Mouse (Mus musculus) layer of hippocampus, adult 2 months (tissue): ENCODE measurements around the gene Shisa4. TPM values are rescaled to one million over a fixed set of nuclear protein-coding genes. Genes with fewer than 3 reads are reported as not detected.
A peak's percentile ranks its signal among the peaks of the same experiment; 100 is the strongest.

ENCODE experiments used
- DNase-seq, 2 experiments: peaks; one replicate each; pipeline ENCODE4 v3.0.0; 2022; ENCODE audit warnings: low spot score in 2 of 2
- H3K27ac ChIP-seq: fragments of 200-600 bp; 2 replicates; pipeline ENCODE4 v1.8.1; 2022
- H3K4me3 ChIP-seq: fragments of 200-600 bp; 2 replicates; pipeline ENCODE4 v1.8.1; 2022; ENCODE audit warnings: mild to moderate bottlenecking
- CTCF ChIP-seq: fragments of 200-600 bp; conservative IDR thresholded peaks from 2 replicates; pipeline ENCODE4 v1.8.1; 2022; ENCODE audit warnings: antibody characterized with exemption, mild to moderate bottlenecking, moderate library complexity
- total RNA-seq, 2 experiments: library from RNA; stranded (reverse); gene quantifications; 2 replicates each; pipeline ENCODE4 v1.2.3; 2021

Gene Shisa4
- total RNA-seq, 2 experiments from 2014 or later = 121 TPM

GRCm38 (mm10) chr1:135380071-135380991 is 5.3 kb upstream of the Shisa4 start:
- Histone ChIP-seq H3K27ac (peak overlapping the region; percentile 89), H3K4me3 (no peak overlapping the region)
- peak; percentile 59 to 77 for DNase-seq
- TF ChIP-seq CTCF = no peak

GRCm38 (mm10) chr1:135379048-135379447 is 4.0 kb upstream of the Shisa4 start:
- no peak for TF ChIP-seq CTCF
- Histone ChIP-seq H3K27ac (peak overlapping the region; percentile 89), H3K4me3 (no peak overlapping the region)
- DNase-seq = no peak

DNA sequence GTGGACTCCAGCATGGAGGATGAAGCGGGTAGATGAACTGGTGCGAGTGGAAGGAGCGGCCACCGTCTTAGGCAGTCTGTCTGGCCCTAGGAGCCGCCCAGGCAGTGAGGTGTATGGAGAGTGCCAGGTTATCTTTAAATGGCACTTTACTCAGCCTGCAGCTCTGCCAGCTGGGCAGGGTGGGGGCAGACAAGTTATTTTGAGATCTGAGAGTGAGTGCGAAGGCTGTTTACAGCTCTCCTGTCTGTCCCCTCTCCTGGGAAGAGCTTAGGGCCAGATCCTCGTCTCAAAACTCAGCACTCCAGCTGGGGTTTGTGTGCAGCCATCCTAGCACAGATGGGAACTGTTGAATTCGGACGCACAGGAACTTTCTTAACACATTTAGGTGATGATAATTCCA is 3.5 kb upstream of the Shisa4 start:
- no peak for TF ChIP-seq CTCF
- no peak overlapping the region for H3K4me3 ChIP-seq
- DNase-seq = peak in 1 of 2 experiments; percentile 40
- H3K27ac ChIP-seq = peak overlapping the region; percentile 89

GRCm38 (mm10) chr1:135374175-135374867 is 716 bp downstream of the Shisa4 start:
- no peak for TF ChIP-seq CTCF
- Histone ChIP-seq H3K4me3 (peak overlapping the region; percentile 72), H3K27ac (peak overlapping the region; percentile 98)
- DNase-seq = no peak

GRCm38 (mm10) chr1:135373171-135373677 is 1.8 kb downstream of the Shisa4 start:
- Histone ChIP-seq H3K27ac (peak overlapping the region; percentile 98), H3K4me3 (peak overlapping the region; percentile 72)
- TF ChIP-seq CTCF = no peak
- DNase-seq = no peak

DNA sequence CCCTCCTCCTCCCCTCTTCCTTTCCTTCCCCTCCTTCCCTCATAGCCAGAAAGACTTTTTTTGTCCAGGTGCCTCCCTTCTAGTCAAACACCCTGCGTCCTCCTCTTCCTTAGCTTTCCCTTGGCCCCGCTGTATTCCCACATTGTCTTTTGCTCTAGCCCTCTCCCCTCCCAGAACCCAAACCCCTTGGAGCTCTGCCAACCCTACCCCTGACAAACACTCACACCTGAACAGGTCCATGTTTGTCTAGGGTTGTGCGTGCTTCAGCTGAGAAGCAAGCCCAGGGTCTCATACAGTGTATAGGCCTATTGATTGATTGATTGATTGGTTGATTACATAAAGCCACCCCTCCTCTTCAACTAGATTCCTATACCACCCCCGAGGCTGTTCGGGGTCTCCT is 5.6 kb downstream of the Shisa4 start:
- Histone ChIP-seq H3K4me3 (no peak overlapping the region), H3K27ac (peak overlapping the region; percentile 97)
- no peak for TF ChIP-seq CTCF
- no peak for DNase-seq

DNA sequence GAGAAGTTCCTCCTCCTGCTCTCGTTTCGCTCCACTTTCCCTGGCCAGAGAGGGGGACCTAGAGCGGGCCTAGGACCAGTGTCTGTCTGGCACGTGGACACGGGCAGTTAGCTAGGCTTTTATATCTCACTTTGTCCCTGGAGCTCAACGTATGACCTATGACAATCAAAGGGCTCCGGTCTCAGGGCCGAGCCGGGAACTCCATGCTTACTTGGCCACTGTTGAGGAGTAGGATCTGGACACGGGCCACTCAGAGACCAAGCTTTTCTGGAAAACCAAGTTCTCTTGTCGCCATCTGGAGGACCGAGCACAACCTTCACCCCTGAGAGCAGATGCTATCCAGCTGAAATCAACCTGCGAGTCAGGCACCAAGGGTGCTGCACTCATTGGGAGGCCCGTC is 6.1 kb downstream of the Shisa4 start:
- no peak for DNase-seq
- TF ChIP-seq CTCF = peak; percentile 66
- H3K4me3 ChIP-seq = peak overlapping the region; percentile 75
- H3K27ac ChIP-seq = peak overlapping the region; percentile 97

DNA sequence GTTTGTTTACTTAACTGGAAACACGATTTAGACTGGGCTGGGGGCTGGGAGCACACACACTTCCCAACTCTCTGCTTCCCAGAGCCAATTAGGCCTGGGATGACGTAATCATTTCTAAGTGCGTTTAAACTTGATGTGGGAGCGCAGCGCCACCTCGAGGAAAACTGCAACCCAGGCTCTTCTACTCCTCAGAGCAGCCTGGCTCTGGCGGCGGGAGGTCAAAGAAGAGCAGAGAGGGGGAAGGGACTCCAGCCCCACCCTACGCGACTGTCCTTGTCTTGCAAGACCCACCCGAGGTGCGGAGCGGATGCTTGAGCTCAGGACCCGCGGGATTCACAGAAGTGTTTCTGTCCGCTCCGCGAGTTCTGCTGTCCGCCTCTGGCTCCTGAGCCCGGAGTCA is 6.8 kb downstream of the Shisa4 start:
- Histone ChIP-seq H3K4me3 (peak overlapping the region; percentile 75), H3K27ac (peak overlapping the region; percentile 97)
- TF ChIP-seq CTCF = peak; percentile 96
- DNase-seq = peak; percentile 92

GRCm38 (mm10) chr1:135367595-135367994 is 7.4 kb downstream of the Shisa4 start:
- no peak for DNase-seq
- H3K27ac ChIP-seq = peak overlapping the region; percentile 97; the same call in 1 of the 2 replicates
- no peak for TF ChIP-seq CTCF
- no peak overlapping the region for H3K4me3 ChIP-seq

DNA sequence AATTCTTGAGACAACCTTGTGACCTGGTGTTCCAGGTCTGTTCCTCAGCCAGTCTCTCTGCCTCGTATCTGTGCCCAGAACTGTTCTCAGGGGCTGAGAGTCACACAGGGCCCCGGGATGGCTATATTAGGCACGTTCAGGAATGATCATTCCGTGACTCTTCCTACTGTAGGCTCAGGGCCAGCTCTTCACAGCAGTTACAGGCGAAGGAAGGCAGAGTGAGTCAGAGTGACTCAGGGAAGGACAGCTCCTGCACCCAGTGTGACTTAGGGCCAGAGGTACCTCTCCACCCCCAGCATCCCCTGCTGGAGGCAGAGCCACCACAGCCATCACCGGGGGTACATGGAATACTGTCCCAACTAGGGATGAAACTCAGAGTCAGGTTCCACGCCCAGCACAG is 8.0 kb downstream of the Shisa4 start:
- no peak overlapping the region for H3K27ac ChIP-seq
- no peak for TF ChIP-seq CTCF

DNA sequence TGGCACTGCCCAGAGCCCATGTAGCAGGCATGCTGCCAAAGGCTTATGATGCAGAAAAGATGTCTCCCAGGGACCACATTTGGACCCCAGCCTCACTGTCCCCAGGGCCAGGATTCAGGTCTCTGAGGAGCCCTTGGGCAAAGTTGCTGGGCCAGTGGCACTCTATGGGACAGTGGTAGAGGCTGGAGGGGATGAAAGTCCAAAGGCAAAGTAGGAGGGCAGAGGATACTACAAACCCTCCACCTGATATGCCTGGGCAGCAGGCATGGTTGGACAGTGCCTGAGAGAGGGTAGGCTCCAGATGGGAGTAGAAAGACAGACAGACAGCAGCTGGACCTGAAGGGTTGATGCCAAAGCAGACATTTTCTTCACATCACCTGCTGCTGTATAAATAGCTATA is 8.7 kb downstream of the Shisa4 start:
- no peak for TF ChIP-seq CTCF
- H3K4me3 ChIP-seq = no peak overlapping the region
- DNase-seq = no peak
- H3K27ac ChIP-seq = no peak overlapping the region

More for the DNA sequence above, 8.0 kb downstream of the Shisa4 start:
- no peak overlapping the region for H3K4me3 ChIP-seq
- DNase-seq = no peak

- TF ChIP-seq CTCF = no peak
- Histone ChIP-seq H3K4me3 (no peak overlapping the region), H3K27ac (no peak overlapping the region)
- DNase-seq = no peak
Measured at GRCm38 (mm10) chr1:135363446-135363845, 11.6 kb downstream of the Shisa4 start.

DNA sequence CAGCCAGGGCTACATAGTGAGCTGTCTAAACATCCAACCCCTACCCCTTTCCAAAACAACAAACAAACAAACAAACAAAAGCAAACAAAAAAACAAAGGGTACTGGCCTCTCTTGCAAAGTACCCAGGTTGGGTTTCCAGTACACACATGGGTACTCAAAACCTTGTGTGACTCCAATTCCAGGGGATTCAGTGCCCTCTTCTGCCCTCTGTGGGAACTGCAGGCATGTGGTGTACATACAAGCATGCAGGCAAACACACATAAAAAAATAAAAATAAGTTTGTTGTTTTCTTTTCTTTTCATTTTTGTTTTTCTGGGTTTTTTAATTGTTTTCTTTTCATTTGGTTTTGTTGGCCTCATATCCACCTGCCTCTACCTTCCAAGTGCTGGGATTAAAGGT is 12.9 kb downstream of the Shisa4 start:
- H3K27ac ChIP-seq = no peak overlapping the region
- no peak for DNase-seq
- H3K4me3 ChIP-seq = no peak overlapping the region
- peak; percentile 47; the same call in 1 of the 2 replicates for TF ChIP-seq CTCF
